Mouse (Mus musculus): ENCODE data around the gene Arfip1. TPM values are rescaled to one million over a fixed set of nuclear protein-coding genes. Genes with fewer than 3 reads are reported as not detected.
"Not testable (repeated sequence)": the region's sequence is repeated elsewhere in the genome, so short reads cannot be mapped to it uniquely, and the experiment has no call there.

Arfip1 gene
- total RNA-seq, 2 experiments from 2014 or later = 60.6 to 61.2 TPM

GRCm38 (mm10) chr3:84581696-84582022 lies 766 bp downstream of the Arfip1 start:
- no peak for DNase-seq (ENCODE audit: low spot score in 2 of 2)

- no peak for DNase-seq (ENCODE audit: low spot score in 2 of 2)
These were observed 1.7 kb downstream of the Arfip1 start for GRCm38 (mm10) chr3:84580716-84581115.

GRCm38 (mm10) chr3:84570501-84570900 lies 11.9 kb downstream of the Arfip1 start:
- no peak for DNase-seq (ENCODE audit: low spot score in 2 of 2)

GRCm38 (mm10) chr3:84569587-84569986 lies 12.8 kb downstream of the Arfip1 start:
- no peak for DNase-seq (ENCODE audit: low spot score in 2 of 2)

GRCm38 (mm10) chr3:84568540-84568939 lies 13.9 kb downstream of the Arfip1 start:
- no peak for DNase-seq (ENCODE audit: low spot score in 2 of 2)

- no peak for DNase-seq (ENCODE audit: low spot score in 2 of 2)
These were observed 19.0 kb downstream of the Arfip1 start for GRCm38 (mm10) chr3:84563415-84563814.

GRCm38 (mm10) chr3:84562911-84563310 lies 19.5 kb downstream of the Arfip1 start:
- not testable (repeated sequence) for DNase-seq (ENCODE audit: low spot score in 2 of 2)

- no peak for DNase-seq (ENCODE audit: low spot score in 2 of 2)
These were observed 24.1 kb downstream of the Arfip1 start for GRCm38 (mm10) chr3:84558301-84558700.

- no peak for DNase-seq (ENCODE audit: low spot score in 2 of 2)
These were observed 26.6 kb downstream of the Arfip1 start for GRCm38 (mm10) chr3:84555780-84556179.

GRCm38 (mm10) chr3:84547177-84547576 lies 35.2 kb downstream of the Arfip1 start:
- DNase-seq (ENCODE audit: low spot score in 2 of 2) = no peak

GRCm38 (mm10) chr3:84542450-84542849 lies 40.0 kb downstream of the Arfip1 start:
- DNase-seq (ENCODE audit: low spot score in 2 of 2) = peak in 1 of 2 experiments; percentile 27

GRCm38 (mm10) chr3:84541881-84542280 lies 40.5 kb downstream of the Arfip1 start:
- DNase-seq (ENCODE audit: low spot score in 2 of 2) = no peak

- no peak for DNase-seq (ENCODE audit: low spot score in 2 of 2)
These were observed 41.8 kb downstream of the Arfip1 start for GRCm38 (mm10) chr3:84540640-84541039.

- DNase-seq (ENCODE audit: low spot score in 2 of 2) = no peak
These were observed 45.4 kb downstream of the Arfip1 start for GRCm38 (mm10) chr3:84536987-84537386.

- DNase-seq (ENCODE audit: low spot score in 2 of 2) = no peak
These were observed 49.2 kb downstream of the Arfip1 start for GRCm38 (mm10) chr3:84533227-84533626.

GRCm38 (mm10) chr3:84529021-84529420 lies 53.4 kb downstream of the Arfip1 start:
- no peak for DNase-seq (ENCODE audit: low spot score in 2 of 2)

- no peak for DNase-seq (ENCODE audit: low spot score in 2 of 2)
These were observed 57.5 kb downstream of the Arfip1 start for GRCm38 (mm10) chr3:84524952-84525351.

- no peak for DNase-seq (ENCODE audit: low spot score in 2 of 2)
These were observed 66.3 kb downstream of the Arfip1 start for GRCm38 (mm10) chr3:84516163-84516562.

- DNase-seq (ENCODE audit: low spot score in 2 of 2) = no peak
These were observed 69.5 kb downstream of the Arfip1 start for GRCm38 (mm10) chr3:84512774-84513515.

GRCm38 (mm10) chr3:84505193-84505592 lies 77.2 kb downstream of the Arfip1 start:
- DNase-seq (ENCODE audit: low spot score in 2 of 2) = no peak

GRCm38 (mm10) chr3:84504291-84504690 lies 78.1 kb downstream of the Arfip1 start:
- DNase-seq (ENCODE audit: low spot score in 2 of 2) = no peak

GRCm38 (mm10) chr3:84502101-84502500 lies 80.3 kb downstream of the Arfip1 start:
- DNase-seq (ENCODE audit: low spot score in 2 of 2) = no peak

- no peak for DNase-seq (ENCODE audit: low spot score in 2 of 2)
These were observed 81.9 kb downstream of the Arfip1 start for GRCm38 (mm10) chr3:84500491-84500890.
